Comparison of ENCODE assay signal across 20 mouse cellular contexts in genomic region chrX:57798394-57798793, GRCm38 (mm10).
DNase-seq lines count a peak whose midpoint lies in the region; ATAC-seq and TF ChIP-seq lines count a peak whose summit lies in the region.
"Had no signal": no experiment of that assay in that cellular context is flagged by ENCODE, and none has a peak within 500 bp of the region (broad histone marks: within the 10 kb centered on the region; RNA-seq: fewer than 3 reads in every experiment).

No protein-coding gene starts in this region.

- H3K4me2 ChIP-seq in hindbrain, postnatal 0 days (ENCODE audit: low read depth, low read length), result no peak overlapping the region
- no peak overlapping the region for H3K4me2 ChIP-seq in forebrain, embryonic 16.5 days (ENCODE audit: low read length)
- no peak overlapping the region for H3K4me2 ChIP-seq in hindbrain, embryonic 14.5 days (replicated peaks)
- H3K4me2 ChIP-seq in neural tube, embryonic 12.5 days (replicated peaks), result no peak overlapping the region; the same call in 1 of the 2 replicates
- H3K4me2 ChIP-seq: embryonic facial prominence, embryonic 12.5 days; limb, embryonic 13.5 days had no signal

- ATAC-seq in hindbrain, postnatal 0 days, result no peak
- peak; percentile 57; the same call in 1 of the 2 replicates for ATAC-seq in forebrain, embryonic 16.5 days
- ATAC-seq in hindbrain, embryonic 14.5 days (ENCODE audit: low FRiP score), result peak; percentile 43; the same call in 1 of the 2 replicates
- peak; percentile 68 for ATAC-seq in neural tube, embryonic 12.5 days (ENCODE audit: low FRiP score, low read depth)
- ATAC-seq: lung, postnatal 0 days had no signal

- H3K27ac ChIP-seq in hindbrain, embryonic 10.5 days, result peak overlapping the region; percentile 53; the same call in 1 of the 2 replicates
- no peak overlapping the region for H3K27ac ChIP-seq in hindbrain, postnatal 0 days
- H3K27ac ChIP-seq in forebrain, embryonic 16.5 days (ENCODE audit: low read length), result no peak overlapping the region
- peak overlapping the region; percentile 51; the same call in 1 of the 2 replicates for H3K27ac ChIP-seq in hindbrain, embryonic 14.5 days
- no peak overlapping the region for H3K27ac ChIP-seq in neural tube, embryonic 12.5 days
- H3K27ac ChIP-seq: embryonic facial prominence, embryonic 12.5 days; hindbrain, embryonic 15.5 days; limb, embryonic 13.5 days; liver, embryonic 14.5 days had no signal

- H3K4me3 ChIP-seq in hindbrain, embryonic 10.5 days, result no peak overlapping the region
- H3K4me3 ChIP-seq in hindbrain, postnatal 0 days (ENCODE audit: low read length), result no peak overlapping the region
- H3K4me3 ChIP-seq in forebrain, embryonic 16.5 days (replicated peaks; ENCODE audit: low read length), result no peak overlapping the region
- H3K4me3 ChIP-seq in hindbrain, embryonic 14.5 days (replicated peaks; ENCODE audit: low read length), result no peak overlapping the region
- H3K4me3 ChIP-seq in neural tube, embryonic 12.5 days, result no peak overlapping the region
- H3K4me3 ChIP-seq: embryonic facial prominence, embryonic 12.5 days; hindbrain, embryonic 15.5 days; limb, embryonic 13.5 days had no signal

- DNase-seq in hindbrain, embryonic 10.5 days (ENCODE audit: low spot score), result no peak
- no peak for DNase-seq in hindbrain, postnatal 0 days (ENCODE audit: low spot score)
- no peak for DNase-seq in hindbrain, embryonic 14.5 days (ENCODE audit: low spot score)
- DNase-seq in adrenal gland, postnatal 25 days, result no peak
- no peak for DNase-seq in kidney, adult 8-10 months
- no peak for DNase-seq in lung, postnatal 4 days
- DNase-seq: adrenal gland, postnatal 36 days; cerebellum, adult 2 months; kidney, adult 9 months; kidney, postnatal 36 days; layer of hippocampus, adult 9-11 months; right cerebral cortex, postnatal 4 days; thymus, postnatal 25 days had no signal

- no peaks in the 10 kb centered on the region for H3K36me3 ChIP-seq in hindbrain, embryonic 10.5 days
- H3K36me3 ChIP-seq in hindbrain, postnatal 0 days (ENCODE audit: insufficient read depth, low read length), result no peaks in the 10 kb centered on the region
- no peaks in the 10 kb centered on the region for H3K36me3 ChIP-seq in forebrain, embryonic 16.5 days (ENCODE audit: control insufficient read depth, insufficient read depth)
- H3K36me3 ChIP-seq in hindbrain, embryonic 14.5 days (replicated peaks; ENCODE audit: control insufficient read depth, insufficient read depth), result no peaks in the 10 kb centered on the region
- no peaks in the 10 kb centered on the region for H3K36me3 ChIP-seq in neural tube, embryonic 12.5 days
- H3K36me3 ChIP-seq: embryonic facial prominence, embryonic 12.5 days; hindbrain, embryonic 15.5 days; limb, embryonic 13.5 days had no signal

- H3K9ac ChIP-seq in hindbrain, postnatal 0 days (replicated peaks; ENCODE audit: low read length), result no peak overlapping the region
- no peak overlapping the region for H3K9ac ChIP-seq in forebrain, embryonic 16.5 days (replicated peaks; ENCODE audit: low read depth, low read length)
- H3K9ac ChIP-seq in hindbrain, embryonic 14.5 days, result no peak overlapping the region
- no peak overlapping the region for H3K9ac ChIP-seq in neural tube, embryonic 12.5 days
- H3K9ac ChIP-seq: embryonic facial prominence, embryonic 12.5 days; hindbrain, embryonic 15.5 days; limb, embryonic 13.5 days; liver, embryonic 14.5 days had no signal

- no peaks in the 10 kb centered on the region for H3K27me3 ChIP-seq in hindbrain, embryonic 10.5 days (ENCODE audit: insufficient read depth, poor library complexity, severe bottlenecking)
- no peaks in the 10 kb centered on the region for H3K27me3 ChIP-seq in hindbrain, postnatal 0 days (ENCODE audit: insufficient read depth, low read length)
- no peaks in the 10 kb centered on the region for H3K27me3 ChIP-seq in forebrain, embryonic 16.5 days (replicated peaks; ENCODE audit: control insufficient read depth, insufficient read depth, low read length)
- no peaks in the 10 kb centered on the region for H3K27me3 ChIP-seq in hindbrain, embryonic 14.5 days (ENCODE audit: control insufficient read depth, insufficient read depth, low read length)
- no peaks in the 10 kb centered on the region for H3K27me3 ChIP-seq in neural tube, embryonic 12.5 days (replicated peaks)
- H3K27me3 ChIP-seq: embryonic facial prominence, embryonic 12.5 days; hindbrain, embryonic 15.5 days; limb, embryonic 13.5 days had no signal

- H3K4me1 ChIP-seq in hindbrain, embryonic 10.5 days (replicated peaks), result peaks cover 9% of the 10 kb centered on the region; the same call in 1 of the 2 replicates
- no peaks in the 10 kb centered on the region for H3K4me1 ChIP-seq in hindbrain, postnatal 0 days (ENCODE audit: insufficient read depth, low read length)
- 0 out of 2 replicates have a peak, but pooled peaks cover 6% of the 10 kb centered on the region for H3K4me1 ChIP-seq in forebrain, embryonic 16.5 days (replicated peaks; ENCODE audit: control insufficient read depth, insufficient read depth, low read length)
- no peaks in the 10 kb centered on the region for H3K4me1 ChIP-seq in hindbrain, embryonic 14.5 days (replicated peaks; ENCODE audit: control insufficient read depth, insufficient read depth, low read length)
- no peaks in the 10 kb centered on the region for H3K4me1 ChIP-seq in neural tube, embryonic 12.5 days
- H3K4me1 ChIP-seq: embryonic facial prominence, embryonic 12.5 days; limb, embryonic 13.5 days had no signal

- WGBS in hindbrain, embryonic 10.5 days, result 54% methylated on average over 3 of the region's 3 CpGs
- 39% methylated on average over 3 of the region's 3 CpGs for WGBS in hindbrain, postnatal 0 days
- 33% methylated on average over 3 of the region's 3 CpGs for WGBS in forebrain, embryonic 16.5 days
- 34% methylated on average over 3 of the region's 3 CpGs for WGBS in hindbrain, embryonic 14.5 days
- WGBS in neural tube, embryonic 12.5 days, result 32% methylated on average over 3 of the region's 3 CpGs

- H3K9me3 ChIP-seq in hindbrain, embryonic 10.5 days, result no peaks in the 10 kb centered on the region
- no peaks in the 10 kb centered on the region for H3K9me3 ChIP-seq in hindbrain, postnatal 0 days (ENCODE audit: low read length)
- H3K9me3 ChIP-seq in forebrain, embryonic 16.5 days (ENCODE audit: control insufficient read depth, low read length), result no peaks in the 10 kb centered on the region
- no peaks in the 10 kb centered on the region for H3K9me3 ChIP-seq in hindbrain, embryonic 14.5 days (ENCODE audit: control insufficient read depth, low read length)
- H3K9me3 ChIP-seq in neural tube, embryonic 12.5 days, result no peaks in the 10 kb centered on the region
- H3K9me3 ChIP-seq: embryonic facial prominence, embryonic 12.5 days; hindbrain, embryonic 15.5 days; limb, embryonic 13.5 days had no signal

- TF ChIP-seq CTCF in hindbrain, postnatal 0 days (IDR thresholded peaks at IDR 0.05; ENCODE audit: low read depth), result no peak

Comparison
In these comparisons a context has a peak if more than half of its experiments do, and no peak if none do; other contexts are left out.
1. H3K27ac ChIP-seq: peak in hindbrain, embryonic 10.5 days (single experiment) and hindbrain, embryonic 14.5 days (single experiment); none in hindbrain, postnatal 0 days (single experiment), forebrain, embryonic 16.5 days (single experiment) and neural tube, embryonic 12.5 days (single experiment).